Mouse (Mus musculus) G1E (cell line): ENCODE data around the gene Cmklr1.

Experiments
- CTCF ChIP-seq: IDR thresholded peaks from 2 replicates; pipeline ENCODE4 v1.5.1; 2012; ENCODE audit warnings: low read depth, low read length, inconsistent platforms, mixed read lengths
- GATA1 ChIP-seq: IDR thresholded peaks from 2 replicates; pipeline ENCODE4 v1.6.1; 2012; ENCODE audit warnings: borderline replicate concordance, low read length, inconsistent platforms, mixed read lengths
- GATA2 ChIP-seq: IDR thresholded peaks from 2 replicates; pipeline ENCODE4 v1.6.1; 2012; ENCODE audit warnings: low read depth, low read length, inconsistent platforms, borderline replicate concordance
- POLR2AphosphoS5 ChIP-seq: IDR thresholded peaks from 2 replicates; pipeline ENCODE4 v1.6.1; 2012; ENCODE audit warnings: low read depth, low read length, inconsistent platforms; ENCODE audit not compliant: insufficient replicate concordance
- TAL1 ChIP-seq: conservative IDR thresholded peaks from 2 replicates; pipeline ENCODE4 v1.6.1; 2012; ENCODE audit warnings: low read depth, low read length, inconsistent platforms, mixed read lengths

DNA sequence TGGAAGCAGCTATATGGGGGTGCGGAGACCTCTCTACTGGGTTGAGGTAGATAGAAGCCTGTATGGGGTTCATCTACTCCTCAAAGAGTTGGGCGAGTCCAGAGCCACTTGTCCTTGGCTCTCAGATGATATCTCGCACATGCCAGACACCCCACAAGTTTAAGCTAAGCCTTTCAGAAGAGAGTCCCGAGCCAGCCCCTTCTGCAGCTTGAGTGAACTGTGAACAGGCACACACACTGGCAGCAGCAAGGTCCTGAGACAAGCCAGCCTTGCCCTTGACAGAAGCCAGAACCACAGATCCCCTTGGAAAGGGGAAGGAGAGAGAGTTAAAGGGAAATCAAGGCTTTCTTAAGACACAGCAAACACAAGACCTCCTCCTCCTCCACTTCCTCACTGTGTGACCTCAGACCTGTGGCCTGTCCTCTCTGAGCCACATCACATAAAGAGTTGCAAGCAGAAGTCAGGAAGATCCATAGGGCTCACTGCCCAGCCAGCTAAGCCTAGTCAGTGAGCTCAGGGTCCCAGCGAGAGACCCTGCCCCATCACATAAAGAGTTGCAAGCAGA lies 1.5 kb downstream of the Cmklr1 start:
- no peak for TF ChIP-seq CTCF
- TF ChIP-seq GATA1, result no peak
- TF ChIP-seq GATA2, result no peak
- TF ChIP-seq TAL1, result no peak
- no peak for TF ChIP-seq POLR2AphosphoS5
